Mouse (Mus musculus) retina, postnatal 7 days (tissue): ENCODE measurements at regions not wholly inside any gene's neighbourhood (a gene's known extent, or its start where the extent isn't known, plus 50 kb on each side); places are given as distances from the start of the nearest gene placed in this dataset.

ENCODE experiments used
- DNase-seq: peaks from one replicate; pipeline ENCODE4 v3.0.0-alpha.2; 2012; ENCODE audit warnings: low read depth, low spot score

- DNase-seq = no peak
Observed at GRCm38 (mm10) chr8:102575523-102575922, 209.9 kb downstream of the Cdh11 start.

DNA sequence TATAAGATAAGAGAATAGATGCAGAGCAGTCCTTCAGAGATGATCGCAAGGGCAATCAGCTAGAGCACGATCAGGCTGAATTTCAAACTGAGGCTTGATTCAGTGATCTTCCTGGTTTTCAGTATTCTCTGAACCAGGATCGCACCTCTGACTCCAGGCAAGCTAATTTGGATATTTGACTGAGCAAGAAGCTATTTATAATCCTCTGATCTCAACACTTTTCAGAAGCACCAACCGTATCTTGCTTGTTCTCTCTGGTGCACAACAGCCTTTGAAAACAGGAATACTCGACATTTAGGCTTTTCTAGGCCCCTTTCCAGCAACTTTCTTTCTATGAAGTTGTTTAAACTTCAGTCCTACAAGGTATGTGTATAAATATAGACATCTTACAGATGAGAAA is 217.7 kb downstream of the Cdh11 start:
- DNase-seq = no peak

GRCm38 (mm10) chr8:102554213-102554612 is 231.2 kb downstream of the Cdh11 start:
- DNase-seq = no peak

- no peak for DNase-seq
Observed at GRCm38 (mm10) chr8:102553348-102553935, 232.0 kb downstream of the Cdh11 start.

DNA sequence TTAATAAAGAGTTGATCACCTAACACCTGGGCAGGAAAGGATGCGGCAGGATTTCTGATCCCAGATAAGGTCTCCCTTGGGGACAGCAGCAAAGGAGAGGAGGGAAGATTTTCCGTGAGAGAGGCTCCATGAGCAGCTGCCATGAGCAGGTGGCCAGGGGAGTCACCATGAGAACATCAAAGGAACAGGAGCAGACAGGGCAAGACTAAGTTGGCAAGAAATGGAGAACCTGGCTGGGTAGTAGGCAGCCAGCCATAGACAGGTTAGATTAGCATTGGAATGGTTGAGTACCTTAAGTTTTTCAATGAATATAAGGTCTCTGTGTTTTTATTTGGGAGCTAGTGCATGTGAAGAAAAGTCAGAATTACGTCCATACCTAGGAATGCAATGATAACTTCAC is 246.6 kb downstream of the Cdh11 start:
- DNase-seq = no peak

- no peak for DNase-seq
Observed at GRCm38 (mm10) chr8:102538068-102538467, 247.4 kb downstream of the Cdh11 start.

DNA sequence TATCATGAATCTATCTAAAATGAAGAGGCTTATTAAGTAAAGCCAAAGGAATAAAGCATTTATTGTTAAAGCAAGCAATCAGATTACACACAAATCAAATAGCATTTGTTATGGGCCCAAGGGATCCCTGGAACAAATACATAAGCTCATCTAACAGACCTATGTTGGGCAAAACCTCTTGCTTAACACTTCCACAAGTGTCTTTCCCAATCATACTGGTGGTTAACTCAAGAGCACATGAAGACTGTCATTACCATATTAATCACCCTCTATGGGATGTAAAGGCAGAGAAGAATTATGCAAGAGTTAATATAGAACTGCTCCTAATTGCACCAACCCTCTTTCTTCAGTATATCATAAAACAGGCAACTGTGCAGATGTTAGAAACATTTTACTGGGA is 267.0 kb downstream of the Cdh11 start:
- DNase-seq = no peak

GRCm38 (mm10) chr8:102515748-102516147 is 269.7 kb downstream of the Cdh11 start:
- DNase-seq = no peak

DNA sequence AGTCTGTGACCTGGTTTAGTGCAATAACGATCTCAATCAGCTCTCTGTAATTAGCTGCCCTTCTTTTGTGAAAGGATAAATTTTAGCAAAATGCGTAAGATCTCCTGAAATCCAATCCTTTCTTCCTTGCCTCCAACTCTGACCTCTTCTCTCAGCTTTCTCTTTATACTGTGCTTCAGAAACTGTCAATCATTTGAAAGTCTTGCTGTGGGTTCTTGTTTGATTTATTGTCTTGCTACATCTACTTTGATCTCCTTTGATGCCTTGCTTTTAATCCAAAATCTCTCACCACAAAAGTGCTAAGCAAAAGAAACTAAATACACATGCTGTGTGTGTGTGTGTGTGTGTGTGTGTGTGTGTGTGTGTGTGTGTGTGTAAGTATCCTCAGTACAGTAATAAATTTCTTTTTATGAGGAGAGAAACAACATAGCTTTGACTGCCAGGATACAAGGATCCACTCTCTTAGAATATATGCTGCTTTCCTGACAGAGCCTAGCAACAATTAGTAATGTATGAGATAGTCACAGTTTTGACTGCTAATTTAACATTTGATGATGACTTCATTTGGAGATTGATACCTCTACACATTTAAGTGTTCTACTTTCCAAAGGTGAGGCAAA is 270.5 kb downstream of the Cdh11 start:
- no peak for DNase-seq

DNA sequence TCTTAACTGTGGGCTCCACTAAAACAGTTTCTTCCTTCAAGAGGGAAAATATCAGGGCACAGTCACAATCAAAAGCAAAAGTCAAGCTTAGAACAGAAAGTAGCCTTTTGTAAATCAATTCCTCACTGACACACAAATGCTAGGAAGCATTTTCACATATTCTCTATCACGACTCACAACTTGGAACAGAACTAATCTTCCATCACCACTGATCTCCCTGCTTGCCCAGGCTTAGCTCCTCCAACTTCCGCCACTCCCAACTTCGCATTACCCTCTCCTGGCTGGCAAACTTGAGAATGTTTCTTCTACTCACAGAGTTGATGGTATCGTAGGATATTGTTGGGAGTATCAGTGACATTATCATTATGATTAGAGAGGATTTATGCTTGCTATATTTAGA is 284.7 kb downstream of the Cdh11 start:
- no peak for DNase-seq

DNA sequence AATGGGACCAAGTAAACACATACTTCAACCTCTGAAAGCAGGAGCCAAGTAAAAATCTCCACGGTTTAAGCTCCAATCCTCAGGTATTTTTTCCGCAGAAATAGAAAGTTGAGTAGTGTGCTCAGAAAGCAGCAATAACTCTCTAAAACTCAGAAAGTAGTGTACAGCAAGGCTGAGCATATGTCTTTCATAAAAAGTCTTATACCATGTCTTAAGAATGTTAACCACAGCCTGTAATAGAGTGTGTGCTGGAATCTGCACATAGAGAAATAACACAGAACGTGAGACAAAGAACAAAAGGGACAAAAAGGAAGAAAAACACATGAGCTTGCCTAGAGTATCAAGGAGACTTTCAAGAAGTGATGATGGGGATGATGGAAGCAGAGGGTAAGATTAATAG is 285.2 kb downstream of the Cdh11 start:
- no peak for DNase-seq

GRCm38 (mm10) chr8:102499091-102499490 is 286.4 kb downstream of the Cdh11 start:
- no peak for DNase-seq

DNA sequence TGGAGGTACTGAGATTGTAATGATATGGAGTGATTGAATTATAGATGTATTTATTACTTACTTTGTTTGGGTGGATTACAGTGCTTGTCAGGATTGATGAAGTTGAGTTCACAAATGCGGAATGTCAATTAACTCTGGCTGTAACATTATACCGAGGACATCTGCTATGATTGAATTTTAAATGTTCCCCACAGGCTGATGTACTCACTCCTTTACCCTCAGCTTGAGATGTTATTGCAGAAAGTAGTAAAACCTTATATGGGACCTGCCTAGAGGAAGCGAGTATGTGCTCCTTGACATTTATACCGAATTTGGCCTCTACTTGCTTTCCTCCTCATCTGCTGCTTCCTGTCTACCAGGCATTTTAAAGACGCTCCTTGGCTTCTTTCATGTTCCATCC is 288.3 kb downstream of the Cdh11 start:
- DNase-seq = no peak

- no peak for DNase-seq
Observed at GRCm38 (mm10) chr8:102496698-102497097, 288.7 kb downstream of the Cdh11 start.

GRCm38 (mm10) chr8:102496021-102496420 is 289.4 kb downstream of the Cdh11 start:
- DNase-seq = no peak

DNA sequence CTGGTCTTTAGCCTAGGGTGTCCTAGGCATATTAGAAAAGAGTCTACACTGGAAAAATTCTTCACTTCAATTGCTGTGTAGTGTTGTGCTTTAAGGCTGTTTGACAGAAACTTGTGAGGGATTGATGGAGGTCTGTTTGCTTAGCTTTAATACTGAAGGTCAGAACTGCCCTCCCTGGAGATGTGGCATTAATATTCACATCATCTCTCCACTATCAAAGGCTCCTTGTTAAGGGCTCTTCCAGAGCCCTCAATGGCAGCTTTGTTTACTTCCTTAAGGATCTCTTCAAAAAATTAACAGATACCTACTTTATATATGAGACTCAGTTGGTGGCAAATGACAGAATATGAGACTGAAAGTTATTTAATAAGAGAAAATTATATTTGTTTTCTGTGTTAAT is 294.4 kb downstream of the Cdh11 start:
- DNase-seq = no peak

DNA sequence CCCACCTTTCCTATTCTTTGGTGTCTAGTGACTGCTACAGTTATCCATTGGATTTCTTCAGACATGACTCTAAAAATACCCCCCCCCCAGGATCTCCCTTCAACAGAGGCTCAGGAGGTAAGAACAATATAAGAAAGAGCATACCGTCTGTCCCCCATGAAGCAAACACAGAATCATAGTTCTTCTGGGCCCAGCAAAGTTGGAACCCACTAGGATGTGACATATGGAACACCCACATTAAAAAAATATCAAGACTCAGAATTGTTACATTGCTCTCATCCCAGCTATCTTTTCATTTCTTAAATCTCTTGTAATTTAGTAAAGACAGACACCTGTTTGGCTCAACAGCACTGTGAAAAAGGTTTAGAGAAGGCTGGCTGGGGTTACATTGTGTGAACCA is 297.2 kb downstream of the Cdh11 start:
- no peak for DNase-seq

- no peak for DNase-seq
Observed at GRCm38 (mm10) chr8:102487796-102488195, 297.6 kb downstream of the Cdh11 start.

DNA sequence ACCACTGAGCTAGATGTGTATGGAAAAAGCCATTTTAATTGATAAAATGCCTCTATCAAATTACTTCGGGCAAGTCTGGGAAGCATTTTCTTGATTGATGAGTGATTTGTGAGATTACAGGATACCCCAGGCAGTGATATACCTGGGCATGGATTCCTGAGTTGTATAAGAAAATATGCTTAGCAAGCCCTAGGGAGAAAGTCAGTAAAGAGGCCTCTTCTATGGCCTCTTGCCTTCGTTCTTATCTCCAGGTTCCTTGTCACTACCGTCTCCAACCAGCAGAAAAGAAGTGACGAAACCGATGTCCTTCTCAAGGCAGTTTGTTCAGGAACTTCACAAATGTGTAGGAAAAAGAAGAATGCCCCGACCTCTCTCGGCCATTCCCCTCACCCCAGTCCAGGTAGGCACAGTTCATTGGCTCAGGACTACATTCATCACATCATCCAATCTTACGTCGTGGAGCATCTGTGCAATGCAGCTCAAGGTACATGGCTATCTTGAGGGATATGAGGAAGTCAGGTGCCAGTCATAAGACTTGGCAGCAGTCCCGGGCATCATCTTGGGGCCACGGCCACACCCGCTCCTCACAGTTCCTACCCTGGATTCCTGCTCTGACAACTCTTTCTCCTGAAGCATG is 310.2 kb downstream of the Cdh11 start:
- no peak for DNase-seq

- no peak for DNase-seq
Observed at GRCm38 (mm10) chr8:102474192-102474591, 311.2 kb downstream of the Cdh11 start.

DNA sequence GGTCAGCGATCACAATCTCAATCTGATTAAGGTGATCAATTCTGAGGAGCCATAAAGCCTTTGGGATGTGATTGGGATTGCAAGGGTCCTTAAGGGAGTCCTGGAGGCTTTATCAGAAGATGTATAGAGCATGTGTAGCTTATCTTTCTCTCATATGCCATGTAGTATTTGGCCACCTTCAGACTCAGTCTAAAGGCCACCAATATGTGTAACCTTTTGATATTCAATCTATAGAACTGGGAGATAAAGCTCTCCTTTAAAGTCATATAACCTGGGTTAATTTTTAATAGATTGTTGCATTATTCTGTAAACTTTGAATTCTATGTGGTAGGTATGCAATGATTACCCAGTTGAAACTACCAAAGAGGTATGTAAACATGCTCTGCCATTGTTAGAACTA is 314.1 kb downstream of the Cdh11 start:
- DNase-seq = no peak

DNA sequence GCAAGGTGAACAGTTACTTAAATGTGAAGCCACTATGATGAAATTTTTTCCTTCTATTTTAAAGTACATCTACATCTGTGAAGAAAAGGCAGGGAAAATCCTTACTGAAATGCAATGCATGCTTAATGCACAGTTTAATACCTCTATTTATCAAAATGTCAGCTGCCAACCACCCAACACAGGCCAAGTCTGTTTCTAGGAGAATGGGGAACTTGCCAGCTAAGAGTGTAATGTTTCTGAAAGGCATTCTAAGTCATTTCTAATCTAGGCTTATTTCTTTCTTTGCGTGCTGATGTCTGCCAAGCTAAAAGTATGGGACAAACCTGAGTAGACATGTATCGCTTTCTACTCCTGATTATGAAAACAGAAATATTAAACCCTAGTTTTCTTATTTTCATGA is 322.8 kb downstream of the Cdh11 start:
- no peak for DNase-seq

GRCm38 (mm10) chr8:102443006-102443405 is 342.4 kb downstream of the Cdh11 start:
- DNase-seq = no peak
